Mouse (Mus musculus) hindbrain, embryonic 10.5 days (tissue): ENCODE measurements around the gene Lsm14b. TPM values are rescaled to one million over a fixed set of nuclear protein-coding genes. Genes with fewer than 3 reads are reported as not detected.

Experiments
- DNase-seq: peaks from one replicate; pipeline ENCODE4 v3.0.0-alpha.2; 2017; ENCODE audit warnings: low spot score
- H3K27ac ChIP-seq: fragments of 300-500 bp; sonication (generic); 2 replicates; pipeline ENCODE4 v1.5.1; 2016; ENCODE audit warnings: mild to moderate bottlenecking, moderate library complexity
- H3K27me3 ChIP-seq: fragments of 300-500 bp; sonication (generic); 2 replicates; pipeline ENCODE4 v1.6.1; 2016; ENCODE audit warnings: mild to moderate bottlenecking; ENCODE audit not compliant: poor library complexity, insufficient read depth, severe bottlenecking
- H3K36me3 ChIP-seq: fragments of 300-500 bp; sonication (generic); 2 replicates; pipeline ENCODE4 v1.6.1; 2016; ENCODE audit warnings: mild to moderate bottlenecking, moderate library complexity
- H3K4me1 ChIP-seq: fragments of 300-500 bp; sonication (generic); replicated peaks from 2 replicates; pipeline ENCODE4 v1.6.1; 2016; ENCODE audit warnings: mild to moderate bottlenecking
- H3K4me3 ChIP-seq: fragments of 300-500 bp; sonication (generic); 2 replicates; pipeline ENCODE4 v1.5.1; 2016; ENCODE audit warnings: mild to moderate bottlenecking, moderate library complexity
- H3K9me3 ChIP-seq: fragments of 300-500 bp; sonication (generic); 2 replicates; pipeline ENCODE4 v1.6.1; 2016; ENCODE audit warnings: mild to moderate bottlenecking, moderate library complexity
- WGBS: fragments of 180-500 bp; shearing (Covaris S2); methylation state at CpG from one replicate; pipeline ENCODE4 v1.1.7; 2016; 5-methylcytosine and 5-hydroxymethylcytosine counted together
- polyA plus RNA-seq: library from polyadenylated mRNA; unstranded; fragments of >200 nt; fragmentation: Nextera tagmentation; extraction: Ambion mirVana; gene quantifications from 2 replicates; pipeline ENCODE4 v1.2.1, GENCODE M21; 2016

Lsm14b gene
- polyA plus RNA-seq, 1 experiment from 2014 or later, result 12.9 TPM

DNA sequence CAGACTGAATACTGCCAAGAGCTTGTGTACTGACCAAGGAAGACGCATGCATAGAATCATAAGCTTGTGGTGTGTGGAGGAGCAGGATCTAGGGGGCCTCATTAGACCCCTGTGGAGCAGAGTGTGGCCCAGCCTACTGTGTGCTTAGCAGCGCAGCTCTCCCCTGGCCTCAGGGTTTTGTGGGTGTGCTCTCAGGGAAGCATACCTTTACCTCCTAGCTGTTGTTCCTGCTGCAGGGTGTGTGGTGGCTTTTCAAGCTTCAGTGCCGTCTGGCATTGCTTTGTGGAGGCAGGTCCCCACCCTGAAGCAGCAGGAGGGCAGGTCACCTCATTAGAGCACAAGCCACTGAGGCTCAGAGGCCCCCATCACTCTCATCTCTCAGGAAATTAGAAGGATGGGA is 52.8 kb downstream of the Lsm14b start:
- H3K27ac ChIP-seq, result no peak overlapping the region
- DNase-seq, result no peak
- H3K36me3 ChIP-seq, result peaks cover 59% of the 10 kb centered on the region
- no peaks in the 10 kb centered on the region for H3K9me3 ChIP-seq
- 71% methylated on average over 3 of the region's 3 CpGs for WGBS
- H3K4me3 ChIP-seq, result no peak overlapping the region
- H3K27me3 ChIP-seq, result no peaks in the 10 kb centered on the region
- H3K4me1 ChIP-seq, result no peaks in the 10 kb centered on the region

DNA sequence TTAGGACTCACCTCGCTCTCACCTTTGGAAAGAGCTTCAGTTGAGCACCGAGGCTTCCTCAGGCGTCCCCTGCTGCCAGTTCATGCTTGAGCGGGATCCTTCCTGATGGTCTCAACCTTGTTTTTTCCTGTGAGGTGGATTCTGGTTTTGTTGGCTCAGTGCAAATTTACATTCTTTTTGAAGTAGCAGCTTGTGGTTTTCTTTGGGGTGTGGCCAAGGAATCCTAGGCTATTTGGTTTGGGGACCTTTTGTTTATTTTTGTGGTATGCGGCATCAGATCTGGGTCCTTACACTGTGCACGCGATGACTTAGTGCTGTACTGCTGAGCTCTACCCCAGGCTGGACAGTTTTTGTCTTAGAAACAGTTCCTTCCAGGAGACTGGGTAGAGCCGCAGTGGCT is 55.9 kb downstream of the Lsm14b start:
- DNase-seq, result no peak
- Histone ChIP-seq H3K9me3 (no peaks in the 10 kb centered on the region), H3K36me3 (peaks cover 70% of the 10 kb centered on the region), H3K27ac (no peak overlapping the region), H3K4me1 (no peaks in the 10 kb centered on the region), H3K27me3 (no peaks in the 10 kb centered on the region), H3K4me3 (no peak overlapping the region)
- 93% methylated on average over 8 of the region's 8 CpGs for WGBS

DNA sequence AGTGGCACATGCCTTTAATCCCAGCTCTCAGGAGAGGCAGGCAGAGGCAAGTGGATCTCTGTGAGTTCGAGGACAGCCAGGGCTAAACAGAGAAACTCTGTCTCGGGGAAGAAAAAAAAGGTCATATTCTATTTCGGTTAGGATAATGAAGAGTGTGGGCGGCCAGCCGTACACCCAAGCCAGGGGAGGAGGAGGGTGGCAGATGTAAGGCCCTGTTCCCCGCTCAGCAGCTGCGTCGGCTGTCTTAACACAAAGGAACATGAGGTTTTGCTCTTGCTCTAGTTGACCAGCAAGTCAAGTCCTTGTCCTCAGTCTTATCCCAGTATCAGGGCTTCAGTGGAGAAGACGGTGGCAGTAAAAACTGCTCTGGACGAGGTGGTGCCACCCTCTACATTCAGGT is 58.3 kb downstream of the Lsm14b start:
- WGBS, result 85% methylated on average over 10 of the region's 10 CpGs
- H3K36me3 ChIP-seq, result peaks cover 69% of the 10 kb centered on the region
- no peak overlapping the region for H3K27ac ChIP-seq
- no peaks in the 10 kb centered on the region for H3K27me3 ChIP-seq
- H3K9me3 ChIP-seq, result no peaks in the 10 kb centered on the region
- H3K4me3 ChIP-seq, result no peak overlapping the region
- no peak for DNase-seq
- H3K4me1 ChIP-seq, result 0 out of 2 replicates have a peak, but pooled peaks cover 8% of the 10 kb centered on the region

DNA sequence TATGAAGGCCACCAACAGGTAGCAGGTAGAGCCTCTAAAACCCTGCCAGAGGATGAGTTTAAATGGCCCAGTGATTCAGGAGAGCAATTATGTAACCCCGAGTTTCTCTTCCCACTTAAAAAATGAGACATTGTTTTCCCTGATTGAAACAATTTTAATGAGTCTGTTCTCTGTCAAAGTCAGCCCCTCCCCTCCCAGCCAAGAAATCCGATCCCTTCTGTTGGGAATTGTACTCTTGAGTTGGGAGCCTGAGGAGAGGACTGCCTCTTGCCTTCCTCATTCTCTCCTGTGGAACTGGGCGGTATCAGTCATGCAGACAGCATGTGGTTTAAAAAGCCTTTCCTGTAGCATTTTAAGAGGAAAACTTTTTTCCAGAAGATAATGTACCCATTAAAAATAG is 59.8 kb downstream of the Lsm14b start:
- Histone ChIP-seq H3K4me3 (no peak overlapping the region), H3K4me1 (0 out of 2 replicates have a peak, but pooled peaks cover 8% of the 10 kb centered on the region), H3K27ac (no peak overlapping the region), H3K9me3 (no peaks in the 10 kb centered on the region), H3K36me3 (peaks cover 55% of the 10 kb centered on the region), H3K27me3 (no peaks in the 10 kb centered on the region)
- DNase-seq, result no peak
- WGBS, result 50% methylated on average over 3 of the region's 3 CpGs

Other genes with a start within 250 kb of the Lsm14b start
- gene Taf4, start 48.3 kb upstream of the Lsm14b start, polyA plus RNA-seq, result 3.7 and 4.4 TPM in 2 replicates
- gene Psma7, start 17.4 kb downstream of the Lsm14b start, polyA plus RNA-seq, result 794 and 830 TPM in 2 replicates
- 10.0 and 14.7 TPM in 2 replicates for gene Ss18l1, start 17.5 kb downstream of the Lsm14b start, polyA plus RNA-seq
- 33.9 TPM in 2 replicates for gene Mtg2, start 45.6 kb downstream of the Lsm14b start, polyA plus RNA-seq
- gene Hrh3, start 79.5 kb downstream of the Lsm14b start, polyA plus RNA-seq, result 1.5 and 4.2 TPM in 2 replicates
- 29.0 and 42.2 TPM in 2 replicates for gene Osbpl2, start 94.3 kb downstream of the Lsm14b start, polyA plus RNA-seq
- 278 and 297 TPM in 2 replicates for gene Adrm1, start 146.5 kb downstream of the Lsm14b start, polyA plus RNA-seq
- 7.2 and 10.8 TPM in 2 replicates for gene Lama5, start 200.9 kb downstream of the Lsm14b start, polyA plus RNA-seq
- gene Rps21, start 232.4 kb downstream of the Lsm14b start, polyA plus RNA-seq, result 440 and 510 TPM in 2 replicates
- 12.6 and 16.0 TPM in 2 replicates for gene Cables2, start 248.5 kb downstream of the Lsm14b start, polyA plus RNA-seq